Mouse (Mus musculus) kidney, postnatal 0 days (tissue): ENCODE measurements around the gene Zdhhc6. TPM values are rescaled to one million over a fixed set of nuclear protein-coding genes. Genes with fewer than 3 reads are reported as not detected.

ENCODE experiments used
- ATAC-seq: fragments of 200-750 bp; cut with Nextera tagmentation; replicated peaks from 2 replicates; pipeline ENCODE4 v1.8.0; 2017; ENCODE audit warnings: low read depth, moderate number of reproducible peaks, moderate TSS enrichment, moderate library complexity; ENCODE audit not compliant: low FRiP score
- DNase-seq: peaks from one replicate; pipeline ENCODE4 v3.0.0-alpha.2; 2016; ENCODE audit warnings: low spot score
- H3K27ac ChIP-seq: fragments of 300-500 bp; sonication (generic); 2 replicates; pipeline ENCODE4 v1.5.1; 2014; ENCODE audit warnings: mild to moderate bottlenecking
- H3K27me3 ChIP-seq: fragments of 300-500 bp; sonication (generic); 2 replicates; pipeline ENCODE4 v1.6.1; 2014; ENCODE audit warnings: low read length, mixed read lengths; ENCODE audit not compliant: insufficient read depth
- H3K36me3 ChIP-seq: fragments of 300-500 bp; sonication (generic); 2 replicates; pipeline ENCODE4 v1.6.1; 2014; ENCODE audit warnings: low read length, mixed read lengths; ENCODE audit not compliant: insufficient read depth
- H3K4me1 ChIP-seq: fragments of 300-500 bp; sonication (generic); replicated peaks from 2 replicates; pipeline ENCODE4 v1.6.1; 2014; ENCODE audit warnings: antibody characterized with exemption, low read length, mixed read lengths; ENCODE audit not compliant: insufficient read depth
- H3K4me2 ChIP-seq: fragments of 300-500 bp; sonication (generic); 2 replicates; pipeline ENCODE4 v1.6.1; 2014; ENCODE audit warnings: mild to moderate bottlenecking, low read length, moderate library complexity, mixed read lengths
- H3K4me3 ChIP-seq: fragments of 300-500 bp; sonication (generic); replicated peaks from 2 replicates; pipeline ENCODE4 v1.5.1; 2014; ENCODE audit warnings: low read depth, low read length
- H3K9ac ChIP-seq: fragments of 300-500 bp; sonication (generic); 2 replicates; pipeline ENCODE4 v1.6.1; 2014; ENCODE audit warnings: low read depth, low read length
- H3K9me3 ChIP-seq: fragments of 300-500 bp; sonication (generic); replicated peaks from 2 replicates; pipeline ENCODE4 v1.6.1; 2016; ENCODE audit warnings: low read length, inconsistent platforms, mixed read lengths
- CTCF ChIP-seq: IDR thresholded peaks from 2 replicates; pipeline ENCODE4 v1.5.1; 2016; ENCODE audit warnings: antibody characterized with exemption, low read depth, mild to moderate bottlenecking, moderate library complexity
- WGBS: fragments of 180-500 bp; shearing (Covaris S2); extraction: QIAGEN DNeasy Blood & Tissue Kit; methylation state at CpG from one replicate; pipeline ENCODE4 v1.1.7; 2014; 5-methylcytosine and 5-hydroxymethylcytosine counted together
- polyA plus RNA-seq: library from polyadenylated mRNA; unstranded; fragments of >200 nt; fragmentation: Nextera tagmentation; extraction: Ambion mirVana; gene quantifications from 2 replicates; pipeline ENCODE4 v1.2.1, GENCODE M21; 2015

The Zdhhc6 gene
- polyA plus RNA-seq, 1 experiment from 2014 or later: 79.9 TPM

DNA sequence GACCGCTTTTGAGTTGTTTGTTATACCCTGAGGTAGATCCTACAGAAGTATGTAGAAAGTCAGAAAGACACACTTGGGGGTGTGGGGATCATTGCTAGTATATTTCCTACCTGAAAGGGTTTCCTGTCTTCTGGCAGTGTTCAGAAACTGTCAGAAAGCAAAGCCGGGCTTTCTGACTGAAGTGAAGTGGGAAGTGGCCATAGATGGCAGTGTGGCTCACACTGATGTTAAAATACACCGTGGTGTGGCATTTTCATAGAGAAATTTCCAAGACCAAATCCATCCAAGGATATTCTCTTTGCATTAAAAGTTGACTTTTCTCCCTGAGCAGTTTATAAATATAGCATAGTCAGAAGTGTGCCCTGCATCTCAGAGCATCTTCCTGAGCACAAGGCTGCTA, 25.5 kb upstream of the Zdhhc6 start:
- DNase-seq (no peak), ATAC-seq (no peak)
- H3K4me3 ChIP-seq: no peak overlapping the region
- TF ChIP-seq CTCF: peak; percentile 34; the same call in 1 of the 2 replicates
- 0 out of 2 replicates have a peak, but pooled peaks cover 3% of the 10 kb centered on the region for H3K36me3 ChIP-seq
- H3K4me1 ChIP-seq: no peaks in the 10 kb centered on the region
- no peak overlapping the region for H3K4me2 ChIP-seq
- H3K9ac ChIP-seq: no peak overlapping the region
- no peaks in the 10 kb centered on the region for H3K9me3 ChIP-seq
- H3K27ac ChIP-seq: no peak overlapping the region
- H3K27me3 ChIP-seq: no peaks in the 10 kb centered on the region
- 69% methylated on average over 3 of the region's 3 CpGs for WGBS

DNA sequence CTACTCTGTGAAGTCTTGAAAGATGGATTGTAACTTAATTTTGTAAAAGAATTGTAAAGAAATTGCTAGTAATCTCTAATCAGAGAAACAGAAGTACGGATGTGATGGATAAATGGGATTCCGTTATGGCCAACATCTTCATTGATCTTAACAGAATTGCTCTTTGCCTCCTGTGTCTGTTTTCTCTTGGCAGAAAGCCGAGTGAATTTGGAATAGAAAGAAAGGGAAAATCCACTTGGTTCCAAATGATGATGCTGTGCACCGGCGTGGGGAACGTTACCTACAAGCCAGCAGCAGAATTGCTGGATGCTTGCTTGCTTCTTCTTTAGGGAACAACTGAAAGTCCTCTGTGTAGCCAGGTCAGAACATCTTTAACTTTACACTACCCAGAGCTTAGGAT, 24.7 kb upstream of the Zdhhc6 start:
- no peaks in the 10 kb centered on the region for H3K27me3 ChIP-seq

DNA sequence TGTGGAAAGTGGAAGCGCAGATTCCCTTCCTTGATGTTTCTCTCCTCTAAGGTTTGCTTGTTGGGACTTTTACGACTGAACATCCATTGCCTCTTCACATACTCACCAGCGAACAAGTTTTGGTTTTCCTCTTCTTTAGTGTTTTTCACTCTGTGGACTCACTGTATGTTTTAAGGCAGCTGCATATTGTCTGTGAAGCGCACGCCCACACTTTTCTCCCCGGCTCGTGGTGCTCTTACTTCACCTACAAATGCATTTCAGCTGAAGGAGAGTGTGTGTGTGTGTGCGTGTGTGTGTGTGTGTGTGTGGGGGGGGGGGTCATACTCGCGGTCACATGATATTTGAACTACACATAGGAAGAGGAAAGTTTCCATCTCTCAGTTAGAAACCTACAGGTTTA, 21.8 kb upstream of the Zdhhc6 start:
- Histone ChIP-seq H3K27ac (no peak overlapping the region), H3K36me3 (0 out of 2 replicates have a peak, but pooled peaks cover 3% of the 10 kb centered on the region), H3K4me1 (no peaks in the 10 kb centered on the region), H3K4me3 (no peak overlapping the region), H3K27me3 (no peaks in the 10 kb centered on the region), H3K9ac (no peak overlapping the region), H3K4me2 (no peak overlapping the region), H3K9me3 (no peaks in the 10 kb centered on the region)
- DNase-seq: no peak
- TF ChIP-seq CTCF: no peak
- no peak for ATAC-seq
- WGBS: 83% methylated on average over 10 of the region's 10 CpGs

More for the DNA sequence above, 24.7 kb upstream of the Zdhhc6 start:
- H3K27ac ChIP-seq: no peak overlapping the region
- no peak for ATAC-seq
- H3K4me3 ChIP-seq: no peak overlapping the region
- no peak for TF ChIP-seq CTCF
- H3K9ac ChIP-seq: no peak overlapping the region
- DNase-seq: no peak
- H3K4me2 ChIP-seq: no peak overlapping the region
- WGBS: 91% methylated on average over 6 of the region's 6 CpGs
- no peaks in the 10 kb centered on the region for H3K4me1 ChIP-seq
- H3K9me3 ChIP-seq: no peaks in the 10 kb centered on the region
- 0 out of 2 replicates have a peak, but pooled peaks cover 3% of the 10 kb centered on the region for H3K36me3 ChIP-seq

DNA sequence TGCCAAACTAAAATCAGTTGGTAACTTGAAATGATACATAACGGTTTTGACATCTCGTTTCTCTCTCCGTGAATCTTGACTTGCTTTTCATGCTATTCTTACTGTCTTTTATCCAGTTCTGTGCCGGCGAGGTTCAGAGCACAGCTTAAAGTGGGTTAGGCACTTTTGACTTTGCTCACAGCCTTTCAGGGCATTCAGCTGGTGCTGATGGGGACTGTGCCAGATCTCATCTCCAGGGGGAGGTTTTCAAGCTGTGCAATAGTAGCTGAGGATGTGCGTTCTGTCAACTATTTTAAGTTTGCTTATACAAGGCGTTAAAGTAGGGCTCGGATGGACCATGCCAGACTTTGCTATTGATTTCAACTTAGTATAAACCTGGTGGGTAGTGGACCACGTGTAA, 21.2 kb upstream of the Zdhhc6 start:
- H3K4me3 ChIP-seq: no peak overlapping the region
- H3K4me1 ChIP-seq: no peaks in the 10 kb centered on the region
- DNase-seq (no peak), ATAC-seq (no peak)
- no peak overlapping the region for H3K9ac ChIP-seq
- no peaks in the 10 kb centered on the region for H3K9me3 ChIP-seq
- WGBS: 88% methylated on average over 9 of the region's 9 CpGs
- 0 out of 2 replicates have a peak, but pooled peaks cover 3% of the 10 kb centered on the region for H3K36me3 ChIP-seq
- H3K4me2 ChIP-seq: no peak overlapping the region
- no peak for TF ChIP-seq CTCF
- no peaks in the 10 kb centered on the region for H3K27me3 ChIP-seq
- no peak overlapping the region for H3K27ac ChIP-seq

GRCm38 (mm10) chr19:55336441-55336840, 20.6 kb upstream of the Zdhhc6 start:
- Histone ChIP-seq H3K9me3 (no peaks in the 10 kb centered on the region), H3K36me3 (0 out of 2 replicates have a peak, but pooled peaks cover 7% of the 10 kb centered on the region), H3K4me3 (no peak overlapping the region), H3K9ac (no peak overlapping the region), H3K27ac (no peak overlapping the region), H3K27me3 (no peaks in the 10 kb centered on the region), H3K4me2 (no peak overlapping the region), H3K4me1 (no peaks in the 10 kb centered on the region)
- DNase-seq (no peak), ATAC-seq (peak; percentile 54)
- 76% methylated on average over 12 of the region's 12 CpGs for WGBS
- TF ChIP-seq CTCF: no peak

DNA sequence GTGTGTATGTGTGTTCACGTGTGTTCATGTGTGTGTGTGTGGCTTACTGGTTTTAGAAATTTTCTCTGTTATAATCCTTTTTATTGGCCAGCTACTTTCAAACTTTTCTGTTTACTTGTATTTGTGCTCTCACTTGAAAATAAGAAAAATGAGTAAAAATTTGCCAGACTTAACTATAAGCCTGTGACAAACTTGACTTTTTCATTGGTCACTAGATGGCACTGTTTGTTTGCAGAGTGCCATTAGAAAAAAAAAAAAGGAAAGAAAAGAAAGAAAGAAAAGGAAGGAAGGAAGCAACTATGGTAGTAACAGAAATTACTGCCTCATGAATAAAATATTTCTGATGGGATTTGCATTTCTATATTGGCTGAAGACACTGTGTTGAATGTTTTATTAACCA, 20.0 kb upstream of the Zdhhc6 start:
- H3K9ac ChIP-seq: no peak overlapping the region
- no peak overlapping the region for H3K27ac ChIP-seq
- 93% methylated on average over 1 of the region's 1 CpGs for WGBS
- no peaks in the 10 kb centered on the region for H3K4me1 ChIP-seq
- H3K4me3 ChIP-seq: no peak overlapping the region
- TF ChIP-seq CTCF: peak; percentile 74
- 0 out of 2 replicates have a peak, but pooled peaks cover 8% of the 10 kb centered on the region for H3K36me3 ChIP-seq
- ATAC-seq (no peak), DNase-seq (peak; percentile 68)
- no peak overlapping the region for H3K4me2 ChIP-seq
- H3K27me3 ChIP-seq: no peaks in the 10 kb centered on the region
- no peaks in the 10 kb centered on the region for H3K9me3 ChIP-seq

- ATAC-seq (peak; percentile 49; the same call in 1 of the 2 replicates), DNase-seq (peak; percentile 87)
- Histone ChIP-seq H3K36me3 (peaks cover 22% of the 10 kb centered on the region), H3K9me3 (no peaks in the 10 kb centered on the region), H3K27ac (no peak overlapping the region), H3K27me3 (no peaks in the 10 kb centered on the region), H3K4me1 (no peaks in the 10 kb centered on the region), H3K9ac (no peak overlapping the region), H3K4me2 (no peak overlapping the region), H3K4me3 (no peak overlapping the region)
- peak; percentile 98 for TF ChIP-seq CTCF
- WGBS: 93% methylated on average over 8 of the region's 8 CpGs
Observed at GRCm38 (mm10) chr19:55332641-55333268, 16.9 kb upstream of the Zdhhc6 start.
